Mouse (Mus musculus): Measurements from ENCODE around the gene Msh4. TPM values are rescaled to one million over a fixed set of nuclear protein-coding genes. Genes with fewer than 3 reads are reported as not detected.
A peak's percentile ranks its signal among the peaks of the same experiment; 100 is the strongest.
"Not testable (repeated sequence)": the region's sequence is repeated elsewhere in the genome, so short reads cannot be mapped to it uniquely, and the experiment has no call there.

The Msh4 gene
- polyA plus RNA-seq, 1 experiment from 2014 or later, result 0.09 TPM

DNA sequence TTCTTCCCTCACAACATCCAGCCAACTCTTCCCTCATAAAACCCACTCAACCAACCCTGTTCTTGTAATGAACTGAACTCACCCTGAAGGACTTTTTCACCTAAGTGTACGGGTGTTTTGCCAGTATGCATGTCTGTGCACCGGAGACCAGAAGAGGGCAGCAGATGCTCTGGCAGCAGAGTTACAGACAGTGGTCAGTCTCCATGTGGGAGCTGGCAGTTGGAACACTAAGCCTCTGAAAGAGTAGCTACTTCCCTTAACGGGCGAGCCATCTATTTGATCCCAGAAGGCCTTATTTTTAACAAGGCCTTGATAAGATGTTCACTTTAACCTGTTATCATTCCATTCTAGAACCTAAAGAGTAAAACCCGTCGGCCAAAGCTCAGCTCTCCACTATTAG, 1.4 kb downstream of the Msh4 start:
- Histone ChIP-seq H3K9me3 (no peaks in the 10 kb centered on the region), H3K27me3 (ENCODE audit: insufficient read depth, poor library complexity, severe bottlenecking) (no peaks in the 10 kb centered on the region), H3K4me1 (peaks cover 17% of the 10 kb centered on the region), H3K4me3 (no peak overlapping the region), H3K27ac (no peak overlapping the region), H3K36me3 (peaks cover 65% of the 10 kb centered on the region)
- 64% methylated on average over 6 of the region's 6 CpGs for WGBS
- DNase-seq (ENCODE audit: low spot score), result peak; percentile 82

DNA sequence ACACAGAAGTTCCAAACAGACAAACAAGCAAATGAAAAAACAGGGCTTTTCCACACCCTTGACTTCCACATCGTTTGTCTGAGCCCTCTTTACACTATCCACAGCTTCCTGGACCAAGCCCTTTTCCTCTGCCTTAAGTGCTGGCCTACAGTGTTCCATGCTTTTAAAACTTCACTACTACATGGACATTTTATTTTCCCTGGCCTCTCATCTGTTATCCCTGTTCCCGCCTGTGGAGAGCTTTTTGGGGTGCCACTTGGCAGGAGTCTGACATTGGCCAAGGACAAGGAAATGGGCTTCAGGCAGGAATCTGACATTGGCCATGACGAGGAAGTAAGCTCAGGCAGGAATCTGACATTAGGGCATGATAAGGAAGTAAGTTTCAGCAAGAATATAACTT, 3.3 kb downstream of the Msh4 start:
- H3K9me3 ChIP-seq, result no peaks in the 10 kb centered on the region
- no peaks in the 10 kb centered on the region for H3K27me3 ChIP-seq (ENCODE audit: insufficient read depth, poor library complexity, severe bottlenecking)
- DNase-seq (ENCODE audit: low spot score), result peak; percentile 57
- no peak overlapping the region for H3K27ac ChIP-seq
- H3K4me1 ChIP-seq, result no peaks in the 10 kb centered on the region; the same call in 1 of the 2 replicates
- no peak overlapping the region for H3K4me3 ChIP-seq
- peaks cover 45% of the 10 kb centered on the region for H3K36me3 ChIP-seq
- WGBS, result 43% methylated on average over 3 of the region's 3 CpGs

DNA sequence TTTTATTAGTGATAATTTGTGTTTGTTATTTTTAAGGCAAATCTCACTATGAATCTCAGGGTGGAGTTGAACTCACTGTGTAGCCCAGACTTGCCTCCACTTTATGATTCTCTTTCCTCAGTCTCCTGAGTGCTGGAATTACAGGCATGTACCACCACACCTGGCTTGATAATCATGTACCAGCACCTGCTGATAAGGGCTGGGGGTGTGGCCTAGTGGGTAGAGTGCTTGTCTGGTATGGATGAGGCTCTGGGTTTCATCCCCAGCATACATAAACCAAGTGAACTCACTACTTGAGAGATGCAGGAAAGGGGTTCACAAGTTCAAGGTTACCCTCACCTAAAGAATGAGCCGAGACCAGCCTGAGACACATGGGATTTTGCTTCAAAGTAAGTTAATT, 4.0 kb downstream of the Msh4 start:
- Histone ChIP-seq H3K4me3 (no peak overlapping the region), H3K9me3 (no peaks in the 10 kb centered on the region), H3K27me3 (ENCODE audit: insufficient read depth, poor library complexity, severe bottlenecking) (no peaks in the 10 kb centered on the region), H3K4me1 (no peaks in the 10 kb centered on the region; the same call in 1 of the 2 replicates), H3K27ac (no peak overlapping the region), H3K36me3 (peaks cover 38% of the 10 kb centered on the region)
- WGBS, result 75% methylated on average over 1 of the region's 1 CpGs
- DNase-seq (ENCODE audit: low spot score), result no peak

DNA sequence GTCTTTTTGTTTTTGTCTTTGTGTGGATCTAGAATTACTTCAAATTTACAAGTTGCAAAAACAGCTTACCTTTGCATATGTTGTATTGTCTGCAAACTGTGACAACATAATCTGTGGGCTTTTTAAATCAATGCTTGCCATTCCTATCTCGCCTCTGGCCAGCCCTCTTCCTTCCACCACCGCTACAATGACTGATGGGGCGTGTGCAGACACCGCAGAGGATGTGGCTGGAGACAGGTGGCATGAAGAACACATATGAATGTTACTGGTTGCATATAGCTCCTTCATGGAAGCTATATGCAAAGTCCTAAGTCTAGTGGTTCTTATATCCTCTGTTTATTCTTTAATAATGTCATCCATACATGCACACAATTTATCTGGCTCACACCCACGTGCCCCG, 8.7 kb downstream of the Msh4 start:
- Histone ChIP-seq H3K4me3 (no peak overlapping the region), H3K27ac (no peak overlapping the region), H3K4me1 (no peaks in the 10 kb centered on the region), H3K27me3 (ENCODE audit: insufficient read depth, poor library complexity, severe bottlenecking) (no peaks in the 10 kb centered on the region), H3K36me3 (no peaks in the 10 kb centered on the region), H3K9me3 (no peaks in the 10 kb centered on the region)
- 57% methylated on average over 6 of the region's 6 CpGs for WGBS
- DNase-seq (ENCODE audit: low spot score), result no peak

DNA sequence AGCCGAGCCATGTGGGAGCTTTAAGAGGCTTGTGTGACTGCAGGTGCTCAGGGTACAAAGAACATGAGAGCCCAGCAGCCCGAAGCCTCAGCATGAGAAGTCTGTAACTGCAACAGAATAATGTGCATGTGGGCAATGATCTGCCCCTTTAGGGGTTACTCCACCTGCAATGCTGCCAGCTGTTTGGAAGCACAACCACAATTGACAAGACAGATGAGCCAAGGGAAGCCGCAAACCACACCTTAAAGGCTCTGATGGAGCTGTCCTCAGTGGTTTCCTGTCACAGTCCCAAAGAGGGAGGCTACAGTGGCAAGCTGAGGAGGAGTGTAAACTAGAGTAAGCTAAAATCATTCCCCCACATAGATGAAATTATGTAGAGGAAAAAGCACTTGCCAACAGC, 10.5 kb downstream of the Msh4 start:
- no peak for DNase-seq (ENCODE audit: low spot score)
- no peak overlapping the region for H3K27ac ChIP-seq
- H3K36me3 ChIP-seq, result no peaks in the 10 kb centered on the region
- no peaks in the 10 kb centered on the region for H3K4me1 ChIP-seq
- no peaks in the 10 kb centered on the region for H3K27me3 ChIP-seq (ENCODE audit: insufficient read depth, poor library complexity, severe bottlenecking)
- H3K4me3 ChIP-seq, result no peak overlapping the region
- WGBS, result 84% methylated on average over 3 of the region's 3 CpGs
- H3K9me3 ChIP-seq, result no peaks in the 10 kb centered on the region

DNA sequence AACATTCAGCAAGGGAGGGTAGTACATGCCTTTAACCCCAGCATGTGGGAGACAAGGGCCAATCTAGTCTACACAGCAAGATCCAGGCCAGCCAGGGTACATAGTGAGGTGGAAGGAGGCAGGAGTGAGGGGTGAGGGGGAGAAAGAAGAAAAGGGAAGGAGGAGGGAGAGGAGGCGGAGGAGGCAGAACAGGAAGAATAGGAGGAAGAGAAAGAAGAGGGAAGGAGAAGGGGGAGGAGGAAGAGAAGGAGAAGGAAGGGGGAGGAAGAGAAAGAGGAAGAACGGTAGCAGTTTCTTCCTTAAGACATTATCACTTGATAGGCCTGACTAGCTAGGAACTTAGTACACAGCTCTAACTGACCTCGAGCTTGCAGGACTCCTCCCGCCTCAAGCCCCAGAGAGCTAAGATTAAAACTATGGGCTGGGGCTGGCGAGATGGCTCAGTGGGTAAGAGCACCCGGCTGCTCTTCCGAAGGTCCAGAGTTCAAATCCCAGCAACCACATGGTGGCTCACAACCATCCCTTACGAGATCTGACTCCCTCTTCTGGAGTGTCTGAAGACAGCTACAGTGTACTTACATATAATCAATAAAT, 16.7 kb downstream of the Msh4 start:
- Histone ChIP-seq H3K4me3 (no peak overlapping the region), H3K27ac (no peak overlapping the region), H3K36me3 (no peaks in the 10 kb centered on the region), H3K27me3 (ENCODE audit: insufficient read depth, poor library complexity, severe bottlenecking) (no peaks in the 10 kb centered on the region), H3K4me1 (no peaks in the 10 kb centered on the region), H3K9me3 (no peaks in the 10 kb centered on the region)
- WGBS, result 73% methylated on average over 7 of the region's 8 CpGs
- DNase-seq (ENCODE audit: low spot score), result no peak

DNA sequence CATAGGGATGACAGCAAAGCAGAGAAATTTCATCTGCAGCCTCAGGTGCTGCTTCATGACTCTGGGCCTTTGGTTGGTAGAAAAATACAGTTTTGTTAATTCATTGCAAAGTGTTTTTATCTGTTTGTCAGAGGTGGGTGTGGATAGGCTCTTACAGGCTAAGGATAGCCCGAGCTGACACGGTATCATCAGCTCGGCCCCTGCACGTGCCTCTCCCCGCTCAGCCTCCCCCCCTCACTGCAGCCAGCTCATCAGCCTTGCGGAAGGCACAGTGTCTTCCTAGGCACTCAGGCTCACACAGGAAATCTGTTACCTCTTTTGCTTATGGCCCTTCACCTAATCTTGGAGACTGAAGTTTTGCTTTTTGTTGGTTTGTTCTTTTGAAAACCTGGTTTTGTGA, 17.8 kb downstream of the Msh4 start:
- Histone ChIP-seq H3K4me1 (no peaks in the 10 kb centered on the region), H3K4me3 (no peak overlapping the region), H3K9me3 (no peaks in the 10 kb centered on the region), H3K36me3 (no peaks in the 10 kb centered on the region), H3K27me3 (ENCODE audit: insufficient read depth, poor library complexity, severe bottlenecking) (no peaks in the 10 kb centered on the region), H3K27ac (no peak overlapping the region)
- 45% methylated on average over 6 of the region's 6 CpGs for WGBS
- no peak for DNase-seq (ENCODE audit: low spot score)

DNA sequence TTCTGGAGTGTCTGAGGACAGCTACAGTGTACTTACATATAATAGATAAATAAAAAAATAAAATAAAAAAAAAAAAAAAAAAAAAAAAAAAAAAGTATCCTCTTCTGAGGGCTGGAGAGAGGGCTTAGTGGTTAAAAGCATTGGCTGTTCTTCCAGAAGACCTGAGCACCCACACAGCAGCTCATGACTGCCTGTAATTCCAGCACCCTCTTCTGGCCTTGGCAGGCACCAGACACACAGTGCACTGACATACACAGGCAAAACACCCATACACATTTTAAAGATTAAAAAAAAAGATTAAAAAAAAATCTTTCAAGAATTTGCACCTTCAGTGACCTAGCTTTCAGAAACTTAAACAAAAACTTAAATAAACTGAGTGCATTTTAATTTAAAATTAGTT, 19.6 kb downstream of the Msh4 start:
- H3K27ac ChIP-seq, result no peak overlapping the region
- H3K27me3 ChIP-seq (ENCODE audit: insufficient read depth, poor library complexity, severe bottlenecking), result no peaks in the 10 kb centered on the region
- H3K36me3 ChIP-seq, result no peaks in the 10 kb centered on the region
- DNase-seq (ENCODE audit: low spot score), result no peak
- no peaks in the 10 kb centered on the region for H3K9me3 ChIP-seq
- H3K4me1 ChIP-seq, result no peaks in the 10 kb centered on the region
- H3K4me3 ChIP-seq, result no peak overlapping the region

DNA sequence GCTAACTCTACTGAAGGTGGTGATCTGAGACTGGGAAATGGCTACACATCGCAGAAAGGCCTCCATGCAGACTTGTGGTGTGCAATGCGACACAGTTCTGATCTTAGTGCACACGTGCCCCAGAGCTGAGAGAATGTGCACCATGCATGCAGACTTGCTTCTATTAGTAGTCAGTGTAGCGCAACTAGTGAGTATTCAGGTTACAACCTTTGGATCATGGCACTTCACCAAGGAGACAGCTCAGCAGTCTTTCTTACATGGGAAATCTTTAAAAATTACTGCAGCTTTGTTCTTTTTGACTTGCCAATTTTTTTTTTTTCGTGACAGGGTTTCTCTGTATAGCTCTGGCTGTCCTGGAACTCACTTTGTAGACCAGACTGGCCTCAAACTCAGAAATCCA, 34.5 kb downstream of the Msh4 start:
- H3K27me3 ChIP-seq (ENCODE audit: insufficient read depth, poor library complexity, severe bottlenecking), result no peaks in the 10 kb centered on the region
- no peaks in the 10 kb centered on the region for H3K36me3 ChIP-seq
- no peak overlapping the region for H3K4me3 ChIP-seq
- H3K27ac ChIP-seq, result no peak overlapping the region
- no peak for DNase-seq (ENCODE audit: low spot score)
- no peaks in the 10 kb centered on the region for H3K4me1 ChIP-seq
- H3K9me3 ChIP-seq, result no peaks in the 10 kb centered on the region
- WGBS, result 83% methylated on average over 5 of the region's 5 CpGs

DNA sequence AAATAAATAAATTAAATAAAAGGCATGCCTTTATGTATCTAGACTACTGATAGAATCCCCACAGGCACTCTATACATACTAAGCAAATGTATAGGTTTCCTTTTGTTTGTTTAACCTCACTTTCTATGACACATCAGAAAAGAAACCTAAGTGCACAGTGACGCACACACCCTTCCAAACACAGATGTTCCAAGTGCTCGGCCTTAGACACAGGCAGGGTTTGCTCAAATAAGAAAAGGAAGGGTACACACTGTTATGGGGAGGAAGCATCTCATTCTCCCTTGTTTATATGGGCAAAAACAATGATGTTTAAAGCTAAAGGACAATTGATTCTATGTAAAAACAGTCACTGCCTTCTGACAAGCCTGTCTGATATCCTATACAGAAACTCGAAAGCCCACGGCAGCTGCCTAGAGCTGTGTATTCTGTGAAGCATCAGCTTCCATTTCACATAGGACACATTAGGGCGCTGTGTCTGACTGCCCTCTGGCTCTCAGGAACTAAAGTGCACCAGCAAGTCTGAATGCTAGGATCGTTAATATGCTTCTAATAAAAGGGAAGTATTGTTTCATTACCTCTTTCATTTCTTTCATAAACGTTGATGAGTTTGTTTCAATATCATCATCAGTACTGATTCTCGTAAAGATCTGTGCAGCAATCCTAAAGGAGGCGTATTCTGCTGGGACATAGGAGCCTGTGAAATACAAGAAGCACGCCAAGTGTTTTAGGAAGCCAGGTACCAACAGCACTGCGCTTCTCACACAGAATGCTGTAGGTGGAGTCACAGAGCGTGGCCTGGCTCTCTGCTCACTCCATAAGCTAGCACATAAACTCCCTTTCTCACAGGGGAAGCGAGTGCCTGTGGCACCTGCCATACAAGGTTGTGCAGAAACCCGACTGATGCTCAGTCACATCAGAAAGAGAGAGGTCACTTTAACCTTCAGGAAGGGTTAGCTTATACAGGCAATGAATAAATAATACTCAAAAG, 38.5 kb downstream of the Msh4 start:
- WGBS, result 73% methylated on average over 14 of the region's 14 CpGs
- Histone ChIP-seq H3K4me3 (no peak overlapping the region), H3K27me3 (ENCODE audit: insufficient read depth, poor library complexity, severe bottlenecking) (no peaks in the 10 kb centered on the region), H3K9me3 (no peaks in the 10 kb centered on the region), H3K36me3 (no peaks in the 10 kb centered on the region), H3K4me1 (no peaks in the 10 kb centered on the region), H3K27ac (no peak overlapping the region)
- DNase-seq (ENCODE audit: low spot score), result no peak

DNA sequence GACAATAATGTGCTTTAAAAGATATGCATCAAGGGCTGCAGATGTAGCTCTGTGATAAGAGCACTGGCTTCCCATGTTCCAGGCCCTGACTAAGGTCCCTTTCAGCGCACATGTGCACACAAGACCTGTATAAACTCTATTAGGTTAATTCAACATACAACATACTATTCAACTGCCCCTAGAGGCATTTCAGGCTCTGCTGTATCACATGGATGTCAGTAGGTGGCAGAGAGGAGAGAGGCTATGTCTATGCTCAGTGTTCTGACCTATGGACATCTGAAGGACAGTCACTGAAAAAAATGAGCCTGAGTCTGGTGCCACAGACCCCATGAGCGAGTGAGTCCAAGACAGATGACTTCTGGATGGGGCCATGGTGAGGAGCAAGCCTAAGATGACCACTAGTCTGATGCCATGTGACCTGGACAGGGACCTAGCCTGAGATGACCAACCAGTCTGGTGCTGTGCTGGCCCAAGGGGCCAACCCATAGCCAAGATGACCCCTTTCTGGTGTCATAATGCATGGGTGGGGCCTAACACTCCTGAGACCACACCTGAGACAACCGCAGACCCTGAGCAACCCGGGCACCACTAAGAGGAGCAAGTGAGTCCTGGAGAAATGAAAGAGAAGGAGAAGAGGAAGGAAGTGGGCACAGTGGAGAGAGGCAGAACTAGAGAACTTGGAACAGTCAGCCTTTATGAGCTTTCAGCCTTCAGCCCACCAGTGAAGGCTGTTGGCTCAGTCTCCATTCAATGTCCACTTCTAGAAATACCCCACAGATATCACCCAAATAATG, 41.1 kb downstream of the Msh4 start:
- H3K4me1 ChIP-seq, result no peaks in the 10 kb centered on the region
- WGBS, result 82% methylated on average over 4 of the region's 4 CpGs
- H3K36me3 ChIP-seq, result no peaks in the 10 kb centered on the region

DNA sequence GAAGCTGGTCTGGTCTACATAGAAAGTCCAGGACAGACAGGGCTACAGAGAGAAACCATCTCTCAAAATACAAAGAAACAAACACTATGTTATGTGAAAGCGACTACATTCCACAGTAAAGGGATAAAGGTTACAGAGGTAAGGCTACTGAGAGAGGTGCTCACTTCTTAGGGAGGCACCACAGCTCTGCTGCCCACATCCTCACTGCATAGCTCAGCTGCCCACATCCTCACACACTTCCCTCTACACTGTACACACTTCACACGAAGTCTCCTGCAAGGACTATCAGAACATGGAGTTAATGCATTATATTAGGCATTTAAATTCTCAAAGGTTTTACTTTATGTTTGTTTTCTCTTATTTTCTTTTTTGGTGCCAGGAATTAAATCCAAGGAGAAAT, 42.1 kb downstream of the Msh4 start:
- 71% methylated on average over 2 of the region's 2 CpGs for WGBS
- no peaks in the 10 kb centered on the region for H3K4me1 ChIP-seq
- H3K27ac ChIP-seq, result no peak overlapping the region
- DNase-seq (ENCODE audit: low spot score), result no peak
- H3K36me3 ChIP-seq, result no peaks in the 10 kb centered on the region
- no peaks in the 10 kb centered on the region for H3K9me3 ChIP-seq
- H3K27me3 ChIP-seq (ENCODE audit: insufficient read depth, poor library complexity, severe bottlenecking), result peaks cover 16% of the 10 kb centered on the region; the same call in 1 of the 2 replicates
- H3K4me3 ChIP-seq, result no peak overlapping the region

More for the DNA sequence above, 41.1 kb downstream of the Msh4 start:
- H3K27me3 ChIP-seq (ENCODE audit: insufficient read depth, poor library complexity, severe bottlenecking), result peaks cover 6% of the 10 kb centered on the region; the same call in 1 of the 2 replicates
- H3K9me3 ChIP-seq, result no peaks in the 10 kb centered on the region
- H3K27ac ChIP-seq, result no peak overlapping the region
- H3K4me3 ChIP-seq, result no peak overlapping the region
- DNase-seq (ENCODE audit: low spot score), result no peak

DNA sequence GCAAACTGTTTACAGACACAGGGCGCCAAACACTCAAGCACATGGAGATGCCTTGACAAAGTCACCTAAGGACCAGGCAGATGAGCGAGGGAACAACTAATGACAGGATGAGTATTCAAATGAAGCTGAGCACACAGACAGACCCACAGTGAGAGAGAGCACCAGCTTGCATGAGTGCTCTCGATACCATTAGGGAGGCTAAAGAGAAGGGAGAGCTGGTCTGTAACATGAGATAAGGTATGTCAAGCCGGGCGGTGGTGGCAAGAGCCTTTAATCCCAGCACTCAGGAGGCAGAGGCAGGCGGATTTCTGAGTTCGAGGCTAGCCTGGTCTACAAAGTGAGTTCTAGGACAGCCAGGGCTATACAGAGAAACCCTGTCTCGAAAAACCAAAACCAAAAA, 45.5 kb downstream of the Msh4 start:
- not testable (repeated sequence) for H3K4me1 ChIP-seq; DNase-seq (ENCODE audit: low spot score); H3K27ac ChIP-seq; H3K9me3 ChIP-seq; H3K36me3 ChIP-seq; H3K4me3 ChIP-seq
- WGBS, result 70% methylated on average over 8 of the region's 8 CpGs
- peaks cover 24% of the 10 kb centered on the region; the same call in 1 of the 2 replicates for H3K27me3 ChIP-seq (ENCODE audit: insufficient read depth, poor library complexity, severe bottlenecking)
